Mouse (Mus musculus) testis, adult 2 months (tissue): ENCODE data around the gene Mrpl28.

ENCODE experiments used
- CTCF ChIP-seq: fragments of 200-500 bp; IDR thresholded peaks from 2 replicates; pipeline ENCODE4 v1.5.1; 2012; ENCODE audit warnings: low read depth, mild to moderate bottlenecking, inconsistent platforms, low read length, moderate library complexity; ENCODE audit not compliant: control insufficient read depth, insufficient read depth, insufficient replicate concordance
- POLR2A ChIP-seq: fragments of 200-500 bp; IDR thresholded peaks from 2 replicates; pipeline ENCODE4 v1.6.1; 2012; ENCODE audit warnings: low read depth, mild to moderate bottlenecking, inconsistent platforms, low read length, moderate library complexity; ENCODE audit not compliant: control insufficient read depth

DNA sequence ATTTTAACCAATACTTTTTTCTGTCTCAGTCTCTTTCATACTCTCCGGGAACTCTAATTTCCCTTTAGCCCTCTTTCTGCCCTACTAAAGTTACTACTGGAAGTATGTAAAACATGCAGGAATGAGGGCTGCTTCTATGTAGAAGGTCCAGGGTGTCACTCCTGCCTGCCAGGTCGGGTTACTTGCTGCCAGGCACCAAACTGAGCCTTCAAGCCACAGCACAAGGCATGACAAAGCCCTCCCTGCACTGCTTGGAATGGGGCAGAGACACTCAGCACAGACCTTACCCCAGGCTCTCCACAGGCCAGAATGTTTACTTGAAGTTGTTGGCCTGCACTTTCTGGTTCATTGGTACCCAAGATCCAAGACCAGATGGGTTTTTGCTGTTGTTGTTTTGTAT is 23.1 kb upstream of the Mrpl28 start:
- no peak for TF ChIP-seq CTCF
- no peak for TF ChIP-seq POLR2A
